ENCODE assay signal across 11 mouse cellular contexts in the genomic region with DNA sequence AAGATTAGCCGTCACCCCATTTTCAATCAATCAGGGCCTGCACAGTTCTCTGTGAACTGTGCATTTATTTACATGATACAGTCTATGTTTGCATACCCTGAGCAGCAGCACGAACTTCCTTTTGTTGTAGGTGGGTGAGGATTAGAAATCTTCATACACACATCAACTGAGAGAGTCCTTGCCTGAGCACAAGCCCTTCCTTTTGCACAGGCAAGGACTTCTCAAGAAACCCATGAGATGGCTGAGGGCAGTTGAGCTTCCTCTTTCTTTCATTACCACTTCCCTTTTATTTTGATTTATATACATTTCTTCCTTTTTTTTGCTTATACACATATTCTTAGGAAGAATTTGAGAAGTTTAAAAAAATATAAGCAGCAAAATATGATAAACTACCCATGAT. TPM values are rescaled to one million over a fixed set of nuclear protein-coding genes. Genes with fewer than 3 reads are reported as not detected.
DNase-seq lines count a peak whose midpoint lies in the region; ATAC-seq and TF ChIP-seq lines count a peak whose summit lies in the region.
"Had no signal": no experiment of that assay in that cellular context is flagged by ENCODE, and none has a peak within 500 bp of the region (broad histone marks: within the 10 kb centered on the region; RNA-seq: fewer than 3 reads in every experiment).

No protein-coding gene starts in this region.

- no peak overlapping the region for H3K4me3 ChIP-seq in kidney, embryonic 16.5 days (ENCODE audit: low read length)
- H3K4me3 ChIP-seq in cortical plate, adult 2 months (ENCODE audit: insufficient read depth, low read length): no peak overlapping the region
- no peak overlapping the region for H3K4me3 ChIP-seq in forebrain, embryonic 10.5 days
- H3K4me3 ChIP-seq: stomach, embryonic 15.5 days had no signal

- no peak overlapping the region for H3K9ac ChIP-seq in kidney, embryonic 16.5 days (replicated peaks; ENCODE audit: low read length)
- H3K9ac ChIP-seq: stomach, embryonic 15.5 days had no signal

- H3K9me3 ChIP-seq in kidney, embryonic 16.5 days (ENCODE audit: low read length): peaks cover 5% of the 10 kb centered on the region; the same call in 1 of the 2 replicates
- H3K9me3 ChIP-seq in forebrain, embryonic 10.5 days: peaks cover 10% of the 10 kb centered on the region
- H3K9me3 ChIP-seq: stomach, embryonic 15.5 days had no signal

- 0 out of 2 replicates have a peak, but pooled peaks cover 4% of the 10 kb centered on the region for H3K4me1 ChIP-seq in kidney, embryonic 16.5 days (ENCODE audit: insufficient read depth, low read length)
- peaks cover 3% of the 10 kb centered on the region; the same call in 1 of the 2 replicates for H3K4me1 ChIP-seq in cortical plate, adult 2 months (ENCODE audit: control insufficient read depth, insufficient read depth, low read length)
- H3K4me1 ChIP-seq in forebrain, embryonic 10.5 days: peaks cover 28% of the 10 kb centered on the region

- no peak overlapping the region for H3K4me2 ChIP-seq in kidney, embryonic 16.5 days (replicated peaks; ENCODE audit: low read depth, low read length)
- H3K4me2 ChIP-seq: stomach, embryonic 15.5 days had no signal

- TF ChIP-seq CTCF in cortical plate, adult 2 months (IDR thresholded peaks at IDR 0.05; ENCODE audit: extremely low read depth, insufficient read depth, low read length): no peak

- WGBS in kidney, embryonic 16.5 days: 62% methylated on average over 2 of the region's 2 CpGs
- WGBS in forebrain, embryonic 10.5 days: 88% methylated on average over 2 of the region's 2 CpGs

- H3K27ac ChIP-seq in kidney, embryonic 16.5 days (ENCODE audit: low read length): 0 out of 2 replicates have a peak overlapping the region, but pooled peaks have one; percentile 36
- peak overlapping the region; percentile 5; the same call in 1 of the 2 replicates for H3K27ac ChIP-seq in cortical plate, adult 2 months (ENCODE audit: insufficient read depth, low read length)
- no peak overlapping the region for H3K27ac ChIP-seq in forebrain, embryonic 10.5 days
- H3K27ac ChIP-seq: stomach, embryonic 15.5 days had no signal

- H3K36me3 ChIP-seq in kidney, embryonic 16.5 days (ENCODE audit: insufficient read depth, low read length): 0 out of 2 replicates have a peak, but pooled peaks cover 3% of the 10 kb centered on the region
- peaks cover 10% of the 10 kb centered on the region for H3K36me3 ChIP-seq in forebrain, embryonic 10.5 days (replicated peaks)
- H3K36me3 ChIP-seq: stomach, embryonic 15.5 days had no signal

- no peaks in the 10 kb centered on the region for H3K27me3 ChIP-seq in kidney, embryonic 16.5 days (ENCODE audit: insufficient read depth, low read length)
- no peaks in the 10 kb centered on the region for H3K27me3 ChIP-seq in forebrain, embryonic 10.5 days (ENCODE audit: poor library complexity, severe bottlenecking)
- H3K27me3 ChIP-seq: stomach, embryonic 15.5 days had no signal

- TF ChIP-seq POLR2A in cortical plate, adult 2 months (IDR thresholded peaks at IDR 0.05; ENCODE audit: extremely low read depth, insufficient read depth, low read length): no peak

- ATAC-seq in kidney, embryonic 16.5 days (ENCODE audit: low FRiP score, low TSS enrichment): no peak

- DNase-seq in kidney, postnatal 36 days: no peak
- DNase-seq in spleen, postnatal 36 days (ENCODE audit: low spot score in 2 of 2): peak; percentile 70 to 80
- no peak for DNase-seq in spleen, adult 12 weeks (ENCODE audit: low spot score)
- no peak for DNase-seq in cerebellum, adult 11 months
- no peak for DNase-seq in forebrain, embryonic 10.5 days (ENCODE audit: extremely low spot score, low spot score)
- DNase-seq: cerebellum, adult 2 months; heart, adult 18-20 months; kidney, adult 9 months had no signal

RNA-seq across cellular contexts. Expression of a gene that starts 27.9 kb away (rescaled TPM):
- 8.0 and 9.2 TPM in 2 replicates for polyA plus RNA-seq in kidney, embryonic 16.5 days (2015; fragmentation: Nextera tagmentation; extraction: Ambion mirVana)
- polyA plus RNA-seq in cortical plate, adult 2 months (2012; rRNA removed): 10.7 and 11.0 TPM in 2 replicates
- 15.5 TPM in 2 replicates for polyA plus RNA-seq in forebrain, embryonic 10.5 days (2016; fragmentation: Nextera tagmentation; extraction: Ambion mirVana)

Comparison
In these comparisons a context has a peak if more than half of its experiments do, and no peak if none do; other contexts are left out.
1. DNase-seq: peak in spleen, postnatal 36 days (2 of 2); none in kidney, postnatal 36 days (0 of 2), spleen, adult 12 weeks (single experiment), cerebellum, adult 11 months (single experiment) and forebrain, embryonic 10.5 days (single experiment).